Mouse (Mus musculus) hindbrain, embryonic 15.5 days (tissue): Measurements from ENCODE around the gene Spryd4. TPM values are rescaled to one million over a fixed set of nuclear protein-coding genes. Genes with fewer than 3 reads are reported as not detected.
A peak's percentile ranks its signal among the peaks of the same experiment; 100 is the strongest.

Experiments
- ATAC-seq: fragments of 200-750 bp; cut with Nextera tagmentation; 2 replicates; pipeline ENCODE4 v1.8.0; 2017; ENCODE audit warnings: low read depth, moderate number of reproducible peaks, moderate TSS enrichment; ENCODE audit not compliant: low FRiP score
- H3K27ac ChIP-seq: fragments of 300-500 bp; sonication (generic); replicated peaks from 2 replicates; pipeline ENCODE4 v1.5.1; 2015; ENCODE audit warnings: mild to moderate bottlenecking, inconsistent platforms
- H3K27me3 ChIP-seq: fragments of 300-500 bp; sonication (generic); 2 replicates; pipeline ENCODE4 v1.6.1; 2015; ENCODE audit warnings: control low read depth, inconsistent platforms
- H3K36me3 ChIP-seq: fragments of 300-500 bp; sonication (generic); 2 replicates; pipeline ENCODE4 v1.6.1; 2015; ENCODE audit warnings: control low read depth, inconsistent platforms
- H3K4me1 ChIP-seq: fragments of 300-500 bp; sonication (generic); replicated peaks from 2 replicates; pipeline ENCODE4 v1.6.1; 2015; ENCODE audit warnings: control low read depth, inconsistent platforms
- H3K4me2 ChIP-seq: fragments of 300-500 bp; sonication (generic); 2 replicates; pipeline ENCODE4 v1.6.1; 2015; ENCODE audit warnings: moderate library complexity, mild to moderate bottlenecking, inconsistent platforms
- H3K4me3 ChIP-seq: fragments of 300-500 bp; sonication (generic); 2 replicates; pipeline ENCODE4 v1.5.1; 2015; ENCODE audit warnings: mild to moderate bottlenecking, inconsistent platforms
- H3K9ac ChIP-seq: fragments of 300-500 bp; sonication (generic); 2 replicates; pipeline ENCODE4 v1.6.1; 2015; ENCODE audit warnings: inconsistent platforms
- H3K9me3 ChIP-seq: fragments of 300-500 bp; sonication (generic); 2 replicates; pipeline ENCODE4 v1.6.1; 2016; ENCODE audit warnings: control low read depth, inconsistent platforms
- WGBS: fragments of 180-500 bp; shearing (Covaris S2); methylation state at CpG from one replicate; pipeline ENCODE4 v1.1.7; 2015; 5-methylcytosine and 5-hydroxymethylcytosine counted together
- polyA plus RNA-seq: library from polyadenylated mRNA; unstranded; fragments of >200 nt; fragmentation: Nextera tagmentation; extraction: Ambion mirVana; gene quantifications from 2 replicates; pipeline ENCODE4 v1.2.1, GENCODE M21; 2015

The Spryd4 gene
- polyA plus RNA-seq, 1 experiment from 2014 or later = 20.6 TPM

DNA sequence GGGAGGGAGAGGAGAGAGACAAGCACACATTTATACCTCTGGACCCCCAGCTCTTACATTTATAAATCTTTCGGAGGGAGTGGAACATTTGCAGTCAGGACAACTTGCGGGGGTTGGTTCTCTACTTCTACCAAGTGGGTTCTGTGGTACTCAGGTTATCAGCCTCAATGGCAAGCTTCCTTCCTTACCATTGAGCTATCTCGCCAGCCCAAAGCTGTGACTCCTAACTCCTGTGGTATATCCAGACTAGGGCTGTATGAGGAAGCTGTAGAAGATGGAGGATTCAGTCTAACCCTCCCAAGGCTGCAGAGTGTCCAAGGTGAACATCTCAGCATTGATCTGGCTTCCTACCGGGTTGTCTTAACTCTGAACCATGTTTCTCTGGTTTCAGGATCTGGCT is 27.5 kb upstream of the Spryd4 start:
- WGBS = 95% methylated on average over 4 of the region's 4 CpGs
- no peak for ATAC-seq
- Histone ChIP-seq H3K9ac (no peak overlapping the region), H3K4me2 (no peak overlapping the region), H3K4me3 (no peak overlapping the region), H3K9me3 (no peaks in the 10 kb centered on the region), H3K27me3 (no peaks in the 10 kb centered on the region), H3K36me3 (0 out of 2 replicates have a peak, but pooled peaks cover 1% of the 10 kb centered on the region), H3K4me1 (no peaks in the 10 kb centered on the region), H3K27ac (no peak overlapping the region)

DNA sequence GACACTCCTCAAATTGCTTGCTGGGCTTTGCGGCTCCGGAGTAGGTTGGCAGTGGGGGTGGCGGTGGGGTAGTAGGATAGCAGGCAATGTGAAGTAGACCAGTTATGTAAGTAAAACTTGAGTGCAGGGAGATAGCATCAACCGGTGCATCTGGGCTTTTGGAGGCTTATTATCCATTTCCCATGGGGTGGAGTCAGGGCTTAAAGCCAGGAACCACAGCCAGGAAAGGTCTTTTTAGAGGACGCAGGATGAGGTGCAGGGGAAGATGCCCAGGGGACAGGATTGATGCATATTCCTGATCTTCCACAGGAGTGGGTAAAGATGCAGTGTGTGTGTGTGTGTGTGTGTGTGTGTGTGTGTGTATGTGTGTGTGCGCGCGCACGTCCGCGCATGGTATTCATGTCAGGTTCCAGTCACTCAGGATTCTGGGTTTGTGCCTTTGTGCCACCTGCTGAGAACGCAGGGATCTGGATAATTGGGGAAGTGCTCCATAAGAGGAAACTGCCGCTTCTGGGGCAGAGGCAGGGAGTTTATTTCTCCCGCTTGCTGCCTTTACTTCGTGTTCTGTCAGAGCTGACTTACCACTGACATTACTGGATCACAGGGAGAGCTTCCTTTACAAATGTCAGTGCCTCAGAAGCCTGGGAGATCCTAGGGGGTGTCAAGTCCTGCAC is 26.3 kb upstream of the Spryd4 start:
- Histone ChIP-seq H3K27ac (no peak overlapping the region), H3K4me2 (no peak overlapping the region), H3K36me3 (no peaks in the 10 kb centered on the region), H3K9ac (no peak overlapping the region), H3K9me3 (no peaks in the 10 kb centered on the region), H3K27me3 (no peaks in the 10 kb centered on the region), H3K4me1 (peaks cover 2% of the 10 kb centered on the region), H3K4me3 (no peak overlapping the region)
- WGBS = 72% methylated on average over 15 of the region's 15 CpGs
- ATAC-seq = no peak

DNA sequence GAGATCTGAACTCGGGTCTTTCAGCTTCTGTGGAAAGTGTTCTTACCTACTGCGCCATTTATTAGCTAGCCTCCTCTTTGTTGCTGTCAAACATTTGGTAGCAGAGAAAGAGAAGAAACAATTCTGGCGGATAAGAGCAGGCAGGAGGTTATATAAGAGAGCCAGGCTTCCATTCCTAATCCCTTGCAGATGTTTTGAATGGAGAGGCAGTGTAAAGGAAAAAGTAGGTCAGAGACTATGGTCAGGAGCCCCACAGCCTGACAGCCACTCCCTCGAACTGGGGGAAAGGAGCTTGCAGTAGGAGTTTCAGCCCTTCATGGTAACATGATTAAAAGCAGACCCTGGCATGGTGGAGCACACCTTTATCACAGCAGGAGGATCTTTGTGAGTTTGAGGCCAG is 24.7 kb upstream of the Spryd4 start:
- Histone ChIP-seq H3K4me1 (peaks cover 7% of the 10 kb centered on the region), H3K9me3 (no peaks in the 10 kb centered on the region), H3K36me3 (no peaks in the 10 kb centered on the region), H3K4me2 (no peak overlapping the region), H3K27me3 (no peaks in the 10 kb centered on the region), H3K27ac (no peak overlapping the region), H3K4me3 (no peak overlapping the region), H3K9ac (no peak overlapping the region)
- 87% methylated on average over 4 of the region's 4 CpGs for WGBS
- ATAC-seq = no peak

DNA sequence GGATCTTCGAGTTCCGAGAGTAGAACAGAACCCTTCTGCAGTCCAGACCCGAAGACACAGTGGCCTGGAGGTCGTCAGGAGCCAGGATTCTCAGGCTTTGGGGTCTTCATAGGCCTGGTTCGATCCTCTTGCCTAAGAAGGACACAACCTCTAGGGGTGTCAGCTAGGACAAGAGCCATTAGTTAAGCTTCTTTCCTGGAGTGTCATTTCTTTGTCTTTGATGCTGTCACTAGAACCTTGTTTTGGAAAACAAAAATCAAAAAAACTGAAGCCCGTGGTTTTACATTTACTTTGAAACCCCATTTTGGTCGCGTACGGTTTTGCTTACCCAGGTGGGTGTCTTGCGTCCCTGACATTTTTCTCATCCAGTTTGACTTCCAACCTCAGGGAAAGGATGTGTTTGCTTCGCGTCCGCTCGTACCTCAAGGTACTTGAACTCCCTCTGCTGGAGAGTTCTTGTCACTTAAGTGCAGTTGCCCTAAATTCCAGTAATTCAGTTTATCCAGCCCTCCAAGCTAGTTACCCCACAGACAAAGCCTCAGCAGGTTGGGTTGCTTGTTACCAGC is 20.9 kb upstream of the Spryd4 start:
- ATAC-seq = no peak; the same call in 1 of the 2 replicates
- Histone ChIP-seq H3K36me3 (no peaks in the 10 kb centered on the region), H3K27me3 (no peaks in the 10 kb centered on the region), H3K9ac (peak overlapping the region; percentile 71), H3K9me3 (no peaks in the 10 kb centered on the region), H3K4me2 (peak overlapping the region; percentile 61), H3K4me3 (peak overlapping the region; percentile 76), H3K4me1 (peaks cover 12% of the 10 kb centered on the region), H3K27ac (peak overlapping the region; percentile 94)
- WGBS = under 1% methylated on average over 14 of the region's 14 CpGs

DNA sequence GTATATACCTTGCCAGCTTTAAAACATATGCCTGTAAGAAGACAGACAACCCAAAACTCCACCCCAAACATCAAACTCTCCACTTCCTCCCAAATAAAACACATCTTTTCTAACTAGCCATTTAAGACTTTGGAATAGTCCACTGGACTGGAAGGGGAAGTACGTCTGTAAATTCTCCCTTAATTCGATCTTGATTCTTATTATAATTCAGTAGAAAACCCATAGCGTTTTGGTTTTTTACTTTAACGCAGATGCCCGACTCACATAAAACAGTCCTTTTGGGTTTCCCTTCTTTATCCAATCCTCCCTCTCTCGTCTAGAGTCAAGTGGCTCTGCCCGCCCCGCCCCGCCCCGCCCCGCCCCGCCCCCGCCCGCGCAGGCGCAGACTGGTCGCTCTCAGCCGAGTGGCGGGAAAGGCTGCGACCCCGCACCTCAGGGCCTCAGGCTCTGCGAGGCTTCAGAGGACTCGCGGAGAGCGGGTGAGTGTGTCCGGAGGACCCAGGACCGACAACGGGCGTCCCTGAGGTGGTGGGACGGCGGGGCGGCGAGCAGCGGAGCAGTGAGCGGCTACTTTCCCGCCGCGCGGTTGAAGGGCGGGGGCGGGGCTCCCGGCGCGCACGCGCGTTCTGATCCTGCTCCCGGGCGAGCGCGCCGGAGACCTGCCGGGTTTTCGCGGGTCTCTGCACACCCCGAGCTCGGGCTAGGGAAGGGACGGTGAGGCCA is 20.3 kb upstream of the Spryd4 start, which contains the start of gene Timeless:
TSS of gene Timeless (plus strand) at position 369 of the 723 bp plus-strand sequence.
- peak within 1 kb of the TSS; percentile 71 for H3K9ac ChIP-seq
- WGBS = under 1% methylated on average over 57 of the region's 58 CpGs
- H3K4me2 ChIP-seq = peak within 1 kb of the TSS; percentile 61
- H3K36me3 ChIP-seq = no peaks in the 10 kb centered on the region
- peak within 1 kb of the TSS; percentile 94 for H3K27ac ChIP-seq
- no peaks in the 10 kb centered on the region for H3K9me3 ChIP-seq
- H3K27me3 ChIP-seq = no peaks in the 10 kb centered on the region
- H3K4me3 ChIP-seq = peak within 1 kb of the TSS; percentile 76
- ATAC-seq = peak; percentile 94
- peaks cover 12% of the 10 kb centered on the region for H3K4me1 ChIP-seq

DNA sequence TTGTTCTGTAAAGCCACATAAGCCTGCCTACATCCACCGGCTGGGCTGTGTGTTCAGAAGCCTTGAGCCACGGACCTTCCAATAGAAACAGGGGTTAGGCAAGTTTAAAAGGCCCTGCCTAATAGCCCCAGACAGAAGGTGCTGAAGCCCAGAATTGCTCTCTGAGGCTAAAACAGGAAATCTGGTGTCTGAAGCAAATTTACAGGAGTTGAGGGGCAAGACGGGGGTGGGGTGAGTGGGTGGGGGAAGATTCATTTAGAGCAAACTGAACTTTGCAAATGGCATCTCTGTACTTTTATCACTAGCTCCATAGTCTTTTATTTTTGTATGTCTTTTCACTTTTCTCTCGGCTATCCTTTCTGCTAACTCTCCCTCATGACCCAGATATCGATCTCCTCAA is 19.5 kb upstream of the Spryd4 start:
- no peak for ATAC-seq
- peak overlapping the region; percentile 76 for H3K4me3 ChIP-seq
- peaks cover 12% of the 10 kb centered on the region for H3K4me1 ChIP-seq
- 0 out of 2 replicates have a peak overlapping the region, but pooled peaks have one; percentile 71 for H3K9ac ChIP-seq
- no peaks in the 10 kb centered on the region for H3K36me3 ChIP-seq
- 19% methylated on average over 5 of the region's 5 CpGs for whole genome bisulfite sequencing
- H3K27me3 ChIP-seq = no peaks in the 10 kb centered on the region
- no peaks in the 10 kb centered on the region for H3K9me3 ChIP-seq
- H3K4me2 ChIP-seq = peak overlapping the region; percentile 61
- peak overlapping the region; percentile 94; the same call in 1 of the 2 replicates for H3K27ac ChIP-seq

DNA sequence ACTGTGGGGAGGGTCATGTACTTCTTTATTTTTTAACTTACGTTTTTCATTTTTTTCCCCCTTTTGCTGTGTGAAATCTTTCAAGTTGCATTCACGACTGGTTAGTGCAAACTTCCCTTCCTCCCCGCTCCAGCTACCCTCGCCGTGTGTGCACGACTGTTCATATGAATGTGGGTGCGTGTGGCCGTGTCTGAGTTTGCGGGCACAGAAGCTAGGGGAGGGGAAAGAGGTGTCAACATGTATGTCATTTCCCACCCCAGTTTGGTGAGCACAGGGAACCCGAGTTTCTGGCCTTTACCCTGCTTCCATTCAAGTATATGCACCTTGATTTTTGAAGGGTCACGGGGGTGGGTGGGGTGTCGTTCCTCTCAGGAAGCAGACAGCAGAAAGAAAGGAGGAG is 19.0 kb upstream of the Spryd4 start:
- Histone ChIP-seq H3K9ac (no peak overlapping the region), H3K9me3 (no peaks in the 10 kb centered on the region), H3K4me3 (no peak overlapping the region), H3K36me3 (no peaks in the 10 kb centered on the region), H3K4me2 (no peak overlapping the region), H3K27me3 (no peaks in the 10 kb centered on the region), H3K27ac (no peak overlapping the region), H3K4me1 (peaks cover 12% of the 10 kb centered on the region)
- 81% methylated on average over 12 of the region's 12 CpGs for WGBS
- no peak for ATAC-seq

DNA sequence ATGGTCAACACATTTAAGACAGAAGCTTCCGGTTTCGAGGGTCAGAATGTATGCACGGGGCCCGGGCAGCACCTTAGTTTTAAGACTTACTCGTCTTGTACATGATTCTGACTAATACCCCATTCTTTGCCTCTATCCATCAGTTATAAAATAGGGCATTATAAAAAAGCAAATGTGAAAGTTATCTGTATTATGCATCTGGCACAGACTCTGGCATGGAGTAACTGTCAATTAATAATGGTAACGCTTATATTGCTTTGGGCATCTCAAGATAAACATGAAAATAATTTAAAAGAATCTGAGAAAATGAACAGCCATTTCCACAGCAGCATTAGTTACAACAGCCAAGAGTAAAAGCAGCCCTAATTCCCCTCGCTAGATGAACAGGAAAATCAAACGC is 16.4 kb upstream of the Spryd4 start:
- H3K4me1 ChIP-seq = peaks cover 11% of the 10 kb centered on the region
- ATAC-seq = no peak
- 93% methylated on average over 8 of the region's 8 CpGs for WGBS
- no peaks in the 10 kb centered on the region for H3K9me3 ChIP-seq
- no peaks in the 10 kb centered on the region for H3K36me3 ChIP-seq
- H3K4me2 ChIP-seq = no peak overlapping the region
- H3K9ac ChIP-seq = no peak overlapping the region
- H3K27ac ChIP-seq = no peak overlapping the region
- H3K4me3 ChIP-seq = no peak overlapping the region
- H3K27me3 ChIP-seq = no peaks in the 10 kb centered on the region

DNA sequence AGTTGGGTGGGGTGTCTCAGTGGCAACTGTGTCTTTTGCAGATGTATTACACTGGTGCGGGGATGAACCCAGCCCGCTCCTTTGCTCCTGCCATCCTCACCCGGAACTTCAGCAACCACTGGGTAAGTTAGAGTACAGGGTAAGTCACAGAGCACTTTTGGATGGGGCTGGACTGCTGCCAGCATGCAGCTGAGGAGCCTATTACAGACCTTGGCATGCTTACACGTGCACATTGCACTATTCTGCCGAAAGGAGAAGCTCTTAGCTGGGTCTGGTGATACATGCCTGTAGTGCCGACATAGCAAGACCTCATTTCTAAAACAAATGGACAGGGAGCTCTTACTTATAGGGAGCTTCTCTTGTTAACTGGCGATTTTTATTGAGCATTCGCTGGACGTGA is 16.0 kb upstream of the Spryd4 start:
- Histone ChIP-seq H3K4me3 (no peak overlapping the region), H3K4me1 (peaks cover 6% of the 10 kb centered on the region), H3K4me2 (no peak overlapping the region), H3K27ac (no peak overlapping the region), H3K9me3 (no peaks in the 10 kb centered on the region), H3K36me3 (no peaks in the 10 kb centered on the region), H3K27me3 (no peaks in the 10 kb centered on the region), H3K9ac (no peak overlapping the region)
- WGBS = 87% methylated on average over 9 of the region's 9 CpGs
- ATAC-seq = no peak

DNA sequence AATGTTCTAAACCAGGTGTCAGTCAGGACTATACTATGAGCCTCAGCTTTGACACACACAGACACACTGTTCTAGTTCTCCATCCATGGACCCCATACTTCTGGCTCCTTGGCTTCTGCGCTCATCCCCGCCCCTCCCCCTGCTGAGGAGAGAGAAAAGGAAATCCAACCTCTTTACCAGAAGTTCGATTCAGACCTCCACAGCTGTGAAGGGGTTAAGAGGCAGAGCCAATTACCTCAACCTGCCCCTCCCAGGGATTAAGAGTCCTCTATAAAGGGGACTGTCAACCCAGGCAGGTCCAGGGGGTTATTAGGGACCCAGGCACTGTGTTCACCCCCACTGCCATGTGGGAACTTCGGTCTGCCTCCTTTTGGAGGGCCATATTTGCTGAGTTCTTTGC is 13.9 kb upstream of the Spryd4 start, which contains the start of gene Mip:
TSS of gene Mip (plus strand) at position 301 of the 400 bp plus-strand sequence.
- no peak within 1 kb of the TSS for H3K4me3 ChIP-seq
- no peak within 1 kb of the TSS for H3K4me2 ChIP-seq
- H3K36me3 ChIP-seq = no peaks in the 10 kb centered on the region
- no peak for ATAC-seq
- no peaks in the 10 kb centered on the region for H3K27me3 ChIP-seq
- no peaks in the 10 kb centered on the region for H3K9me3 ChIP-seq
- H3K9ac ChIP-seq = no peak within 1 kb of the TSS
- no peak within 1 kb of the TSS for H3K27ac ChIP-seq
- H3K4me1 ChIP-seq = no peaks in the 10 kb centered on the region
- WGBS = 48% methylated on average over 4 of the region's 4 CpGs

DNA sequence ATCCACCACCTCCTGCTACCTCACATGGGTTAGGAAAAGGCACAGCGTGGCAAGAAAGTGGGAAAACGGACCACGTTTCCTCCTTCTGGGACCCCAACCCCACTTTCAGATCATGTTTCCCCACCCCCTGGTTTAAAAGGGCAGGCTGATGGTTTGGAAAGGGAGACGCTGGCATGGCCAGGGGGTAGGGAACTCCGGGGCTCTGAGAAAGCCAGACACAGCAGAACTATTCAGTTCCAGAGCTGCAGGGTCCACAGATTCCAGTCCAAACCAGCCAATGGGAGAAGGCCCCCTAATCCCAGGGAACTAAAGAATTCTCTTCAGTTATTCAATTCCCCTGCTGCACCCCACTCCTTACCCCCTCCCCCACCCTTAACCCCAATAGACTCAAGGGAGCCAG is 13.5 kb upstream of the Spryd4 start:
- H3K4me1 ChIP-seq = no peaks in the 10 kb centered on the region
- no peaks in the 10 kb centered on the region for H3K36me3 ChIP-seq
- 55% methylated on average over 5 of the region's 5 CpGs for WGBS
- no peak overlapping the region for H3K4me3 ChIP-seq
- no peak overlapping the region for H3K9ac ChIP-seq
- no peak overlapping the region for H3K27ac ChIP-seq
- no peak overlapping the region for H3K4me2 ChIP-seq
- H3K9me3 ChIP-seq = no peaks in the 10 kb centered on the region
- no peak for ATAC-seq
- H3K27me3 ChIP-seq = no peaks in the 10 kb centered on the region
